Mouse (Mus musculus) liver, adult 2 months (tissue): Measurements from ENCODE around the gene Hic1.

ENCODE experiments used
- CTCF ChIP-seq: fragments of 200-500 bp; IDR thresholded peaks from 2 replicates; pipeline ENCODE4 v1.5.1; 2011; ENCODE audit warnings: low read depth, low read length, control low read depth
- POLR2A ChIP-seq: fragments of 200-500 bp; IDR thresholded peaks from 2 replicates; pipeline ENCODE4 v1.6.1; 2011; ENCODE audit warnings: low read length, control low read depth; ENCODE audit not compliant: insufficient read depth; ENCODE audit errors: extremely low read depth

DNA sequence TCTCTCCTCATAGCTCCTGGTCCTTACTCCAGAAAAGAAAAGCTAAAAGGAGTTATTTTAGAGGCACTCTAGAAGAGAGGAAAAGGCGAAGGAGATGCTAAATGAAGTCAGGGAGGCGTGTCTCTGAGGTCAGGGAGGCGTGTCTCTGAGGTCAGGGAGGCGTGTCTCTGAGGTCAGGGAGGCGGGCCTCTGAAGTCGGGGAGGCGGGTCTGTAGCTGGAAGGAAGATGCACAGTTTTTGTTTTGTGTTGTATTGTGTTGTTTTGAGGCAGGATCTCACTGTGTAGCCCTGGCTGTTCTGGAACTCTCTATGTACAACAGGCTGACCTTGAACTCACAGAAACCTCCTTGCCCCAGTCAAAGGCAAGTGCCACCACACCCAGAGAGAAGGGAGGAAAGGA is 28.6 kb upstream of the Hic1 start:
- TF ChIP-seq CTCF, result no peak
- no peak for TF ChIP-seq POLR2A
